Mouse (Mus musculus): ENCODE data around the gene Polr1d. TPM values are rescaled to one million over a fixed set of nuclear protein-coding genes. Genes with fewer than 3 reads are reported as not detected.

The Polr1d gene
- polyA plus RNA-seq, 1 experiment, result 136 TPM

GRCm38 (mm10) chr5:147090256-147090963 is 13.6 kb downstream of the Polr1d start:
- H3K4me3 ChIP-seq (ENCODE audit: control insufficient read depth, low read depth, low read length), result no peak overlapping the region
- no peaks in the 10 kb centered on the region; the same call in 1 of the 2 replicates for H3K4me1 ChIP-seq (ENCODE audit: control insufficient read depth, insufficient read depth, low read length)
- H3K27ac ChIP-seq (ENCODE audit: control insufficient read depth, insufficient read depth, low read depth, low read length), result no peak overlapping the region
- TF ChIP-seq CTCF (IDR thresholded peaks at IDR 0.05; ENCODE audit: control insufficient read depth, insufficient read depth, insufficient replicate concordance, low read depth, low read length) (no peak), POLR2A (IDR thresholded peaks at IDR 0.05; ENCODE audit: control insufficient read depth, low read depth, low read length) (no peak)
- no peaks in the 10 kb centered on the region for H3K27me3 ChIP-seq (ENCODE audit: control insufficient read depth, insufficient read depth, low read length)
- H3K36me3 ChIP-seq (ENCODE audit: control insufficient read depth, insufficient read depth, low read length), result no peaks in the 10 kb centered on the region

- Histone ChIP-seq H3K27ac (ENCODE audit: control insufficient read depth, insufficient read depth, low read depth, low read length) (no peak overlapping the region), H3K36me3 (ENCODE audit: control insufficient read depth, insufficient read depth, low read length) (no peaks in the 10 kb centered on the region), H3K4me3 (ENCODE audit: control insufficient read depth, low read depth, low read length) (no peak overlapping the region), H3K27me3 (ENCODE audit: control insufficient read depth, insufficient read depth, low read length) (no peaks in the 10 kb centered on the region), H3K4me1 (ENCODE audit: control insufficient read depth, insufficient read depth, low read length) (no peaks in the 10 kb centered on the region; the same call in 1 of the 2 replicates)
- TF ChIP-seq POLR2A (IDR thresholded peaks at IDR 0.05; ENCODE audit: control insufficient read depth, low read depth, low read length) (no peak), CTCF (IDR thresholded peaks at IDR 0.05; ENCODE audit: control insufficient read depth, insufficient read depth, insufficient replicate concordance, low read depth, low read length) (no peak)
Observed at GRCm38 (mm10) chr5:147092448-147092847, 15.6 kb downstream of the Polr1d start.

GRCm38 (mm10) chr5:147094296-147094695 is 17.4 kb downstream of the Polr1d start:
- Histone ChIP-seq H3K27ac (ENCODE audit: control insufficient read depth, insufficient read depth, low read depth, low read length) (no peak overlapping the region), H3K27me3 (ENCODE audit: control insufficient read depth, insufficient read depth, low read length) (no peaks in the 10 kb centered on the region), H3K36me3 (ENCODE audit: control insufficient read depth, insufficient read depth, low read length) (no peaks in the 10 kb centered on the region; the same call in 1 of the 2 replicates), H3K4me1 (ENCODE audit: control insufficient read depth, insufficient read depth, low read length) (no peaks in the 10 kb centered on the region), H3K4me3 (ENCODE audit: control insufficient read depth, low read depth, low read length) (no peak overlapping the region)
- TF ChIP-seq POLR2A (IDR thresholded peaks at IDR 0.05; ENCODE audit: control insufficient read depth, low read depth, low read length) (no peak), CTCF (IDR thresholded peaks at IDR 0.05; ENCODE audit: control insufficient read depth, insufficient read depth, insufficient replicate concordance, low read depth, low read length) (no peak)

- Histone ChIP-seq H3K4me3 (ENCODE audit: control insufficient read depth, low read depth, low read length) (no peak overlapping the region), H3K4me1 (ENCODE audit: control insufficient read depth, insufficient read depth, low read length) (no peaks in the 10 kb centered on the region), H3K36me3 (ENCODE audit: control insufficient read depth, insufficient read depth, low read length) (no peaks in the 10 kb centered on the region; the same call in none of the 2 replicates), H3K27me3 (ENCODE audit: control insufficient read depth, insufficient read depth, low read length) (no peaks in the 10 kb centered on the region), H3K27ac (ENCODE audit: control insufficient read depth, insufficient read depth, low read depth, low read length) (no peak overlapping the region)
- no peak for TF ChIP-seq POLR2A (IDR thresholded peaks at IDR 0.05; ENCODE audit: control insufficient read depth, low read depth, low read length)
- no peak for TF ChIP-seq CTCF (IDR thresholded peaks at IDR 0.05; ENCODE audit: control insufficient read depth, insufficient read depth, insufficient replicate concordance, low read depth, low read length)
Observed at GRCm38 (mm10) chr5:147096586-147096985, 19.7 kb downstream of the Polr1d start.

GRCm38 (mm10) chr5:147098667-147099066 is 21.8 kb downstream of the Polr1d start:
- Histone ChIP-seq H3K4me1 (ENCODE audit: control insufficient read depth, insufficient read depth, low read length) (no peaks in the 10 kb centered on the region), H3K4me3 (ENCODE audit: control insufficient read depth, low read depth, low read length) (no peak overlapping the region), H3K27me3 (ENCODE audit: control insufficient read depth, insufficient read depth, low read length) (no peaks in the 10 kb centered on the region), H3K36me3 (ENCODE audit: control insufficient read depth, insufficient read depth, low read length) (no peaks in the 10 kb centered on the region; the same call in none of the 2 replicates), H3K27ac (ENCODE audit: control insufficient read depth, insufficient read depth, low read depth, low read length) (no peak overlapping the region)
- TF ChIP-seq CTCF (IDR thresholded peaks at IDR 0.05; ENCODE audit: control insufficient read depth, insufficient read depth, insufficient replicate concordance, low read depth, low read length) (no peak), POLR2A (IDR thresholded peaks at IDR 0.05; ENCODE audit: control insufficient read depth, low read depth, low read length) (no peak)

- Histone ChIP-seq H3K4me3 (ENCODE audit: control insufficient read depth, low read depth, low read length) (no peak overlapping the region), H3K36me3 (ENCODE audit: control insufficient read depth, insufficient read depth, low read length) (no peaks in the 10 kb centered on the region; the same call in none of the 2 replicates), H3K27ac (ENCODE audit: control insufficient read depth, insufficient read depth, low read depth, low read length) (no peak overlapping the region), H3K4me1 (ENCODE audit: control insufficient read depth, insufficient read depth, low read length) (no peaks in the 10 kb centered on the region), H3K27me3 (ENCODE audit: control insufficient read depth, insufficient read depth, low read length) (no peaks in the 10 kb centered on the region)
- no peak for TF ChIP-seq CTCF (IDR thresholded peaks at IDR 0.05; ENCODE audit: control insufficient read depth, insufficient read depth, insufficient replicate concordance, low read depth, low read length)
- TF ChIP-seq POLR2A (IDR thresholded peaks at IDR 0.05; ENCODE audit: control insufficient read depth, low read depth, low read length), result no peak
Observed at GRCm38 (mm10) chr5:147100180-147100579, 23.3 kb downstream of the Polr1d start.

- Histone ChIP-seq H3K4me3 (ENCODE audit: control insufficient read depth, low read depth, low read length) (no peak overlapping the region), H3K27me3 (ENCODE audit: control insufficient read depth, insufficient read depth, low read length) (no peaks in the 10 kb centered on the region), H3K36me3 (ENCODE audit: control insufficient read depth, insufficient read depth, low read length) (no peaks in the 10 kb centered on the region; the same call in none of the 2 replicates), H3K4me1 (ENCODE audit: control insufficient read depth, insufficient read depth, low read length) (no peaks in the 10 kb centered on the region), H3K27ac (ENCODE audit: control insufficient read depth, insufficient read depth, low read depth, low read length) (no peak overlapping the region)
- TF ChIP-seq CTCF (IDR thresholded peaks at IDR 0.05; ENCODE audit: control insufficient read depth, insufficient read depth, insufficient replicate concordance, low read depth, low read length) (no peak), POLR2A (IDR thresholded peaks at IDR 0.05; ENCODE audit: control insufficient read depth, low read depth, low read length) (no peak)
Observed at GRCm38 (mm10) chr5:147102295-147102694, 25.4 kb downstream of the Polr1d start.

Measured in testis, adult 2 months (tissue).